Comparison of ENCODE assay signal across 16 mouse cellular contexts in genomic region chr14:24862661-24863060, GRCm38 (mm10).
DNase-seq lines count a peak whose midpoint lies in the region; ATAC-seq lines count a peak whose summit lies in the region.
"Had no signal": no experiment of that assay in that cellular context is flagged by ENCODE, and none has a peak within 500 bp of the region (broad histone marks: within the 10 kb centered on the region; RNA-seq: fewer than 3 reads in every experiment).

No protein-coding gene starts in this region.

- no peak overlapping the region for H3K4me3 ChIP-seq in hindbrain, embryonic 10.5 days
- no peak overlapping the region for H3K4me3 ChIP-seq in hindbrain, embryonic 13.5 days
- no peak overlapping the region for H3K4me3 ChIP-seq in midbrain, embryonic 11.5 days (ENCODE audit: low read depth, low read length)
- H3K4me3 ChIP-seq in midbrain, embryonic 13.5 days (replicated peaks): no peak overlapping the region
- H3K4me3 ChIP-seq: embryonic facial prominence, embryonic 15.5 days; erythroblast, embryonic 14.5 days; forebrain, embryonic 10.5 days had no signal

- H3K36me3 ChIP-seq in hindbrain, embryonic 10.5 days: no peaks in the 10 kb centered on the region
- H3K36me3 ChIP-seq in hindbrain, embryonic 13.5 days: no peaks in the 10 kb centered on the region
- H3K36me3 ChIP-seq in midbrain, embryonic 11.5 days (ENCODE audit: control insufficient read depth, insufficient read depth, low read length): no peaks in the 10 kb centered on the region
- no peaks in the 10 kb centered on the region for H3K36me3 ChIP-seq in midbrain, embryonic 13.5 days
- H3K36me3 ChIP-seq: embryonic facial prominence, embryonic 15.5 days; forebrain, embryonic 10.5 days had no signal

- intact Hi-C loops in heart, postnatal 14 days (cut with DNase I): no loop called here

- no peak overlapping the region for H3K9ac ChIP-seq in hindbrain, embryonic 13.5 days
- no peak overlapping the region for H3K9ac ChIP-seq in midbrain, embryonic 11.5 days (ENCODE audit: low read length)
- H3K9ac ChIP-seq in midbrain, embryonic 13.5 days (replicated peaks): no peak overlapping the region
- H3K9ac ChIP-seq: embryonic facial prominence, embryonic 15.5 days; hindbrain, embryonic 14.5 days had no signal

- H3K4me2 ChIP-seq in hindbrain, embryonic 13.5 days: no peak overlapping the region
- no peak overlapping the region for H3K4me2 ChIP-seq in midbrain, embryonic 11.5 days
- no peak overlapping the region for H3K4me2 ChIP-seq in midbrain, embryonic 13.5 days (replicated peaks)
- H3K4me2 ChIP-seq: embryonic facial prominence, embryonic 15.5 days; hindbrain, embryonic 14.5 days had no signal

- DNase-seq in heart, adult 11 months: peak; percentile 60
- no peak for DNase-seq in heart, postnatal 14 days
- no peak for DNase-seq in hindbrain, embryonic 10.5 days (ENCODE audit: low spot score)
- DNase-seq in midbrain, embryonic 11.5 days (ENCODE audit: low spot score, missing footprints): peak; percentile 45
- DNase-seq: adrenal gland, postnatal 10 days; cerebellum, adult 11 months; cerebellum, adult 8-10 months; cerebellum, postnatal 14 days; embryo, embryonic 11 days; heart, postnatal 36 days had no signal

- 0 out of 2 replicates have a peak overlapping the region, but pooled peaks have one; percentile 12 for H3K27ac ChIP-seq in hindbrain, embryonic 10.5 days
- H3K27ac ChIP-seq in hindbrain, embryonic 13.5 days: no peak overlapping the region
- H3K27ac ChIP-seq in midbrain, embryonic 11.5 days (ENCODE audit: low read depth, low read length): no peak overlapping the region
- H3K27ac ChIP-seq in midbrain, embryonic 13.5 days: no peak overlapping the region
- H3K27ac ChIP-seq: embryonic facial prominence, embryonic 15.5 days; forebrain, embryonic 10.5 days; hindbrain, embryonic 14.5 days had no signal

- H3K4me1 ChIP-seq in hindbrain, embryonic 10.5 days (replicated peaks): peaks cover 16% of the 10 kb centered on the region
- H3K4me1 ChIP-seq in hindbrain, embryonic 13.5 days (replicated peaks): peaks cover 5% of the 10 kb centered on the region
- no peaks in the 10 kb centered on the region for H3K4me1 ChIP-seq in midbrain, embryonic 11.5 days (ENCODE audit: control insufficient read depth, insufficient read depth, low read length)
- H3K4me1 ChIP-seq in midbrain, embryonic 13.5 days (replicated peaks): peaks cover 5% of the 10 kb centered on the region; the same call in 1 of the 2 replicates

- no peaks in the 10 kb centered on the region for H3K9me3 ChIP-seq in hindbrain, embryonic 10.5 days
- H3K9me3 ChIP-seq in hindbrain, embryonic 13.5 days: no peaks in the 10 kb centered on the region
- no peaks in the 10 kb centered on the region for H3K9me3 ChIP-seq in midbrain, embryonic 11.5 days (ENCODE audit: control insufficient read depth, low read length)
- H3K9me3 ChIP-seq in midbrain, embryonic 13.5 days: no peaks in the 10 kb centered on the region
- H3K9me3 ChIP-seq: embryonic facial prominence, embryonic 15.5 days; forebrain, embryonic 10.5 days had no signal

- 83% methylated on average over 7 of the region's 7 CpGs for WGBS in hindbrain, embryonic 10.5 days
- 79% methylated on average over 7 of the region's 7 CpGs for WGBS in hindbrain, embryonic 13.5 days
- WGBS in midbrain, embryonic 11.5 days: 81% methylated on average over 7 of the region's 7 CpGs
- WGBS in midbrain, embryonic 13.5 days: 81% methylated on average over 7 of the region's 7 CpGs

- ATAC-seq in hindbrain, embryonic 13.5 days (ENCODE audit: low FRiP score): no peak
- ATAC-seq in midbrain, embryonic 11.5 days (ENCODE audit: low FRiP score): no peak
- no peak for ATAC-seq in midbrain, embryonic 13.5 days

- no peaks in the 10 kb centered on the region for H3K27me3 ChIP-seq in hindbrain, embryonic 10.5 days (ENCODE audit: insufficient read depth, poor library complexity, severe bottlenecking)
- 0 out of 2 replicates have a peak, but pooled peaks cover 8% of the 10 kb centered on the region for H3K27me3 ChIP-seq in hindbrain, embryonic 13.5 days
- no peaks in the 10 kb centered on the region for H3K27me3 ChIP-seq in midbrain, embryonic 11.5 days (ENCODE audit: control insufficient read depth, insufficient read depth, low read length)
- H3K27me3 ChIP-seq in midbrain, embryonic 13.5 days: no peaks in the 10 kb centered on the region
- H3K27me3 ChIP-seq: embryonic facial prominence, embryonic 15.5 days had no signal

Comparison
In these comparisons a context has a peak if more than half of its experiments do, and no peak if none do; other contexts are left out.
1. DNase-seq: peak in heart, adult 11 months (single experiment) and midbrain, embryonic 11.5 days (single experiment); none in heart, postnatal 14 days (0 of 2) and hindbrain, embryonic 10.5 days (single experiment).